Mouse (Mus musculus) ES-E14 (cell line): ENCODE results near the gene Reep3. TPM values are rescaled to one million over a fixed set of nuclear protein-coding genes. Genes with fewer than 3 reads are reported as not detected.

Experiments
- DNase-seq: peaks from one replicate; pipeline ENCODE4 v3.0.0-alpha.2; 2013; ENCODE audit warnings: low read depth, low spot score
- H3K27ac ChIP-seq: 2 replicates; pipeline ENCODE4 v1.5.1; 2012; ENCODE audit warnings: low read depth, mild to moderate bottlenecking, low read length, moderate library complexity, mixed read lengths; ENCODE audit not compliant: poor library complexity, insufficient read depth, severe bottlenecking
- H3K36me3 ChIP-seq: 2 replicates; pipeline ENCODE4 v1.6.1; 2012; ENCODE audit warnings: mild to moderate bottlenecking, low read length, moderate library complexity, mixed read lengths; ENCODE audit not compliant: control insufficient read depth, poor library complexity, insufficient read depth, severe bottlenecking
- H3K4me1 ChIP-seq, 2 experiments: fragments of 150-350 bp in 1 of 2; sonication (generic) in 1 of 2; 2 replicates each; pipeline ENCODE4 v1.6.1; 2012; ENCODE audit warnings: low read length in 2 of 2, mild to moderate bottlenecking in 1 of 2, mixed read lengths in 1 of 2; ENCODE audit not compliant: control insufficient read depth in 2 of 2, insufficient read depth in 2 of 2, poor library complexity in 1 of 2
- H3K4me3 ChIP-seq, 2 experiments: fragments of 150-350 bp in 1 of 2; sonication (generic) in 1 of 2; 2 replicates each; pipeline ENCODE4 v1.5.1; 2012; ENCODE audit warnings: low read length in 2 of 2, low read depth in 1 of 2, mild to moderate bottlenecking in 1 of 2, mixed read lengths in 1 of 2; ENCODE audit not compliant: insufficient read depth in 1 of 2, poor library complexity in 1 of 2, severe bottlenecking in 1 of 2
- H3K9ac ChIP-seq: 2 replicates; pipeline ENCODE4 v1.6.1; 2012; ENCODE audit warnings: low read depth, mild to moderate bottlenecking, low read length, mixed read lengths; ENCODE audit not compliant: poor library complexity, insufficient read depth, severe bottlenecking
- H3K9me3 ChIP-seq: fragments of 150-350 bp; sonication (generic); 2 replicates; pipeline ENCODE4 v1.6.1; 2012; ENCODE audit warnings: low read depth, mild to moderate bottlenecking, low read length; ENCODE audit not compliant: control insufficient read depth, insufficient read depth
- CHD2 ChIP-seq: IDR thresholded peaks from 2 replicates; pipeline ENCODE4 v1.6.1; 2014; ENCODE audit warnings: mild to moderate bottlenecking, low read depth, low read length, inconsistent platforms
- HCFC1 ChIP-seq: IDR thresholded peaks from 2 replicates; pipeline ENCODE4 v1.6.1; 2012; ENCODE audit warnings: low read length, inconsistent platforms, borderline replicate concordance; ENCODE audit not compliant: insufficient read depth
- MAFK ChIP-seq: IDR thresholded peaks from 2 replicates; pipeline ENCODE4 v1.6.1; 2014; ENCODE audit warnings: mild to moderate bottlenecking, low read depth, low read length, inconsistent platforms; ENCODE audit not compliant: insufficient read depth
- ZC3H11A ChIP-seq: IDR thresholded peaks from 2 replicates; pipeline ENCODE4 v1.6.1; 2012; ENCODE audit warnings: low read depth, mild to moderate bottlenecking, inconsistent platforms, low read length, borderline replicate concordance
- ZNF384 ChIP-seq: IDR thresholded peaks from 2 replicates; pipeline ENCODE4 v1.6.1; 2012; ENCODE audit warnings: low read depth, low read length, inconsistent platforms
- in situ Hi-C, 2 experiments: fragments of 600-800 bp; cut with MboI; formaldehyde crosslinking; loops; one replicate each; pipeline ENCODE4 v1.15.1; 2025; ENCODE audit warnings: low sequenced_read_pairs in 2 of 2, inconsistent platforms in 1 of 2; ENCODE audit not compliant: unreplicated experiment in 2 of 2
- total RNA-seq: library from RNA; depleted of rRNA; stranded (reverse); fragments of 300-350 nt; gene quantifications from 2 replicates; pipeline ENCODE4 v1.2.3, GENCODE M21; 2012

Gene Reep3
- total RNA-seq, 1 experiment: 18.2 TPM

DNA sequence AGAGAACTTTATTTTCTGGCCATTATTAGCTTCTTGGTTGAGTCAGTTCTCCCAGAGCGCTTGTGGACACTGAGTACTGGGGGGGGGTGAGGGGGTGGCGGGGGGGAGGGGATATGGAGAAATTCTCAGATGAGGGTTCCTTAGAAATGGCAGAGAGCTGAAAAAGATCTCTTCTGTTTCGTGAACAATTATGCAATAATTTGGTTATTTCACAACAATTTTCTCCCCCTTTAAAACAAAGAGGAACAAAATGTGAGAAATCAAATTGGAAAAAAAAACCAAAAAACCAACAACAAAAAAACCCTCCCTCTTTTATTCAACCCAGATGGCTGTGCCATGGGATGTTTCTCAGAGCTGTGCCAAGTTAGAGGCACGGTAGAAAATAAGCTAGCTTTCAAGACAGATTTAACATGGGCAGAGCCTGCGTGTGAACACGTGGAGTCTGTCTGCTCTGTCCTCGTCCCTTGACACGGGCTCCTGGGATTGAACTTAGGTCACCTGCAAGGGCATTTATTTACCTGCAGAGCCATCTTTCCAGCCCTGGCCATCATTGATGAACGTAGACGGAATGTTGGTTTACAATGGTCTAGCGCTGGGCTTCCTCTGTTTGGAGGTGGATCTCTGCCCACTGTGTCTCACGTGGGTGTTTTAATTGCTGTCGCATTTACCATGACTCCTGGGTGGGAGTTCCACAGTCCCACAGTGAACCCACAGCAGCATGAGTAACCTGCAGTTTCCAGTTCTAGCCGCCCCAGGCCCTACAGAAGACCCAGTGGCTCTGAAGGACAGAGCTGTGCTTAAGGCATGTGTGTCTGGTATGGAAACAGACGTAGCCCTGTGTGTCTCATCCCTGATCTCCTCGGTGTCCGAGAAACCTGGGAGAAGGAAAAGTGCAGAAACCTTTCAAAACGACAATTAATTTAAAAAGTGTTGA is 48.8 kb downstream of the Reep3 start:
- H3K4me3 ChIP-seq: no peak overlapping the region
- no peaks in the 10 kb centered on the region for H3K36me3 ChIP-seq
- H3K9me3 ChIP-seq: no peaks in the 10 kb centered on the region
- no peak for DNase-seq
- in situ Hi-C loops: no loop called here
- H3K9ac ChIP-seq: no peak overlapping the region; the same call in 1 of the 2 replicates
- no peak for TF ChIP-seq ZNF384
- no peak for TF ChIP-seq HCFC1
- no peak for TF ChIP-seq ZC3H11A
- no peak for TF ChIP-seq MAFK
- no peak for TF ChIP-seq CHD2
- H3K27ac ChIP-seq: peak overlapping the region; percentile 77; the same call in 1 of the 2 replicates
- peaks cover 6 to 31% of the 10 kb centered on the region in 2 experiments for H3K4me1 ChIP-seq

GRCm38 (mm10) chr10:67045192-67045899 is 51.4 kb downstream of the Reep3 start:
- in situ Hi-C loops: no loop called here
- H3K9me3 ChIP-seq: no peaks in the 10 kb centered on the region
- no peak overlapping the region for H3K9ac ChIP-seq
- no peak overlapping the region; the same call in 1 of the 2 replicates for H3K27ac ChIP-seq
- TF ChIP-seq ZNF384 (no peak), HCFC1 (no peak), ZC3H11A (no peak), MAFK (no peak), CHD2 (no peak)
- H3K4me1 ChIP-seq: peaks cover 6 to 29% of the 10 kb centered on the region in 2 experiments
- no peak for DNase-seq
- H3K36me3 ChIP-seq: no peaks in the 10 kb centered on the region; the same call in 1 of the 2 replicates
- no peak overlapping the region for H3K4me3 ChIP-seq

GRCm38 (mm10) chr10:67044346-67044745 is 52.4 kb downstream of the Reep3 start:
- in situ Hi-C loops: no loop called here
- H3K4me1 ChIP-seq: peaks cover 6 to 27% of the 10 kb centered on the region in 2 experiments
- H3K36me3 ChIP-seq: no peaks in the 10 kb centered on the region; the same call in 1 of the 2 replicates
- H3K9ac ChIP-seq: no peak overlapping the region
- no peak for DNase-seq
- TF ChIP-seq HCFC1: no peak
- no peak for TF ChIP-seq ZC3H11A
- TF ChIP-seq ZNF384: no peak
- no peak for TF ChIP-seq MAFK
- TF ChIP-seq CHD2: no peak
- no peak overlapping the region for H3K27ac ChIP-seq
- no peak overlapping the region for H3K4me3 ChIP-seq
- no peaks in the 10 kb centered on the region for H3K9me3 ChIP-seq

- DNase-seq: no peak
- no peak overlapping the region for H3K4me3 ChIP-seq
- no peak overlapping the region for H3K27ac ChIP-seq
- TF ChIP-seq ZC3H11A (no peak), MAFK (no peak), HCFC1 (no peak), ZNF384 (no peak), CHD2 (no peak)
- in situ Hi-C loops: no loop called here
- peaks cover 5 to 21% of the 10 kb centered on the region in 2 experiments for H3K4me1 ChIP-seq
- no peaks in the 10 kb centered on the region for H3K9me3 ChIP-seq
- no peak overlapping the region for H3K9ac ChIP-seq
- no peaks in the 10 kb centered on the region; the same call in 1 of the 2 replicates for H3K36me3 ChIP-seq
Observed at GRCm38 (mm10) chr10:67043236-67043635, 53.5 kb downstream of the Reep3 start.
